Mouse (Mus musculus) G1E (cell line): ENCODE results near the gene Cactin.

ENCODE experiments used
- CTCF ChIP-seq: IDR thresholded peaks from 2 replicates; pipeline ENCODE4 v1.5.1; 2012; ENCODE audit warnings: low read depth, low read length, inconsistent platforms, mixed read lengths
- GATA1 ChIP-seq: IDR thresholded peaks from 2 replicates; pipeline ENCODE4 v1.6.1; 2012; ENCODE audit warnings: borderline replicate concordance, low read length, inconsistent platforms, mixed read lengths

- TF ChIP-seq CTCF (no peak), GATA1 (no peak)
Measured at GRCm38 (mm10) chr10:81318589-81319329, 2.1 kb upstream of the Cactin start.
